Mouse (Mus musculus): ENCODE measurements around the gene Cnot1.

GRCm38 (mm10) chr8:95822096-95822495 lies 14.8 kb upstream of the Cnot1 start:
- TF ChIP-seq POLR2A (IDR thresholded peaks at IDR 0.05; ENCODE audit: low read depth, low read length), result no peak
- no peak for TF ChIP-seq CTCF (IDR thresholded peaks at IDR 0.05; ENCODE audit: extremely low read depth, insufficient read length, insufficient replicate concordance, low read depth, low read length)
